Mouse (Mus musculus) E14TG2a.4 (cell line): Measurements from ENCODE around the gene Col6a6.

Source experiments
- CTCF ChIP-seq: conservative IDR thresholded peaks from 2 replicates; pipeline ENCODE4 v1.5.1; 2014; ENCODE audit warnings: low read length
- NANOG ChIP-seq: IDR thresholded peaks from 2 replicates; pipeline ENCODE4 v1.6.1; 2014; ENCODE audit warnings: borderline replicate concordance, low read length, mixed read lengths
- POU5F1 ChIP-seq: IDR thresholded peaks from 2 replicates; pipeline ENCODE4 v1.6.1; 2014; ENCODE audit warnings: low read length, borderline replicate concordance

GRCm38 (mm10) chr9:105765891-105766290 lies 62.1 kb downstream of the Col6a6 start:
- TF ChIP-seq CTCF (no peak), POU5F1 (no peak), NANOG (no peak)
